Mouse (Mus musculus): ENCODE results near the gene Med21. TPM values are rescaled to one million over a fixed set of nuclear protein-coding genes. Genes with fewer than 3 reads are reported as not detected.

Med21 gene
- polyA plus RNA-seq, 1 experiment from 2014 or later: 87.6 TPM

DNA sequence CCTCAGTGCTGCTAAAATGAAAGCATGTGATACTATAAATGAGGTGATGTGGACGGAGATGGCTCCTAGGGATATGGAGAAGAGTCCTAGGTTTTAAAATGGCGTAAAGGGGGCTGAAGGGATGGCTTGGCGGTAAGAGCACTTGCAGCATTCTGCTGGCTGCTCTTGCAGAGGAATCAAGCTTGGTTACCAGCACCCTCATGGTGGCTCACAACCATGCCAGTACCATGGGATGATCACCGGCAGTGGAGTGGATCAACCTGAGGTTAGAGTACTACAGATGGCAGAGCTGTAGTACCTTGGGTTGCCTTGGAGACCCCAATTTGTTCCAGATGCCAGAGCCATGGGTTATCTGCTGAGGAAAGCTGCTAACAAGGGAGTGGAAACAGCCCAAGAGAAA, 56.0 kb downstream of the Med21 start:
- ATAC-seq: no peak
- Histone ChIP-seq H3K9ac (ENCODE audit: low read depth, low read length) (no peak overlapping the region), H3K27ac (ENCODE audit: low read depth, low read length) (no peak overlapping the region), H3K9me3 (ENCODE audit: control insufficient read depth) (no peaks in the 10 kb centered on the region), H3K4me1 (replicated peaks; ENCODE audit: control insufficient read depth, insufficient read depth, low read length) (no peaks in the 10 kb centered on the region), H3K4me3 (ENCODE audit: low read depth, low read length) (no peak overlapping the region), H3K27me3 (replicated peaks; ENCODE audit: control insufficient read depth, insufficient read depth, low read length) (no peaks in the 10 kb centered on the region), H3K36me3 (ENCODE audit: control insufficient read depth, insufficient read depth) (no peaks in the 10 kb centered on the region), H3K4me2 (replicated peaks; ENCODE audit: low read depth) (no peak overlapping the region)
- 93% methylated on average over 4 of the region's 4 CpGs for WGBS
- TF ChIP-seq CTCF (IDR thresholded peaks at IDR 0.05; ENCODE audit: low read depth): no peak

Other genes starting within 250 kb of the Med21 start
- gene Itpr2, start 140.3 kb upstream of the Med21 start, polyA plus RNA-seq (2015; fragmentation: Nextera tagmentation; extraction: Ambion mirVana): 6.3 and 8.6 TPM in 2 replicates
- 75.1 and 78.8 TPM in 2 replicates for gene Fgfr1op2, start 65.3 kb upstream of the Med21 start, polyA plus RNA-seq (2015; fragmentation: Nextera tagmentation; extraction: Ambion mirVana)
- 15.7 and 16.1 TPM in 2 replicates for gene Ints13, start 64.7 kb upstream of the Med21 start, polyA plus RNA-seq (2015; fragmentation: Nextera tagmentation; extraction: Ambion mirVana)
- gene Tm7sf3, start 277 bp downstream of the Med21 start, polyA plus RNA-seq (2015; fragmentation: Nextera tagmentation; extraction: Ambion mirVana): 58.7 and 61.9 TPM in 2 replicates
- 11.6 and 13.4 TPM in 2 replicates for gene Stk38l, start 82.4 kb downstream of the Med21 start, polyA plus RNA-seq (2015; fragmentation: Nextera tagmentation; extraction: Ambion mirVana)
- 0.52 and 0.76 TPM in 2 replicates for gene Arntl2, start 153.5 kb downstream of the Med21 start, polyA plus RNA-seq (2015; fragmentation: Nextera tagmentation; extraction: Ambion mirVana)
- gene Smco2, start 207.6 kb downstream of the Med21 start, polyA plus RNA-seq (2015; fragmentation: Nextera tagmentation; extraction: Ambion mirVana): not detected in 2 replicates
- 32.3 and 32.4 TPM in 2 replicates for gene Ppfibp1, start 245.9 kb downstream of the Med21 start, polyA plus RNA-seq (2015; fragmentation: Nextera tagmentation; extraction: Ambion mirVana)

Measured in intestine, postnatal 0 days (tissue).